Mouse (Mus musculus) E14TG2a.4 (cell line): ENCODE data around the gene 5430419D17Rik.

Experiments
- CTCF ChIP-seq: conservative IDR thresholded peaks from 2 replicates; pipeline ENCODE4 v1.5.1; 2014; ENCODE audit warnings: low read length
- NANOG ChIP-seq: IDR thresholded peaks from 2 replicates; pipeline ENCODE4 v1.6.1; 2014; ENCODE audit warnings: borderline replicate concordance, low read length, mixed read lengths
- POU5F1 ChIP-seq: IDR thresholded peaks from 2 replicates; pipeline ENCODE4 v1.6.1; 2014; ENCODE audit warnings: low read length, borderline replicate concordance

DNA sequence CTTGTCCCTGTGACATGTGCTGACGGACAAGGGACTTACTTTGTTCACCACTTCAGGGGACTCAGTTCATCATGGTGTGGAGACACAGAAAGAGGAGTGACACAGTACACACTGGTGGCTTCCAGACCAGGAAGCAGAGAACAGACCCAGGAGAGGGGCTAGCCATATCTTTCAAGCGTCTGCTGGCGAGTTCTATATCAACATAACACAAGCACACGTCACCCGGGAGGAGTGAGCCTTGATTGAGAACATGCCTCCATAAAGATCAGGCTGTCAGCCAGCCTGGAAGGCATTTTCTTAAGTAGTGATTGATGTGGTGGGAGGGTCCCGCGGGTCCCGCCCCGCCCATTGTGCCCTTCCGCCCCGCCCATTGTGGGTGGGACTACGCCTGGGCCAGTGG lies 44.2 kb upstream of the 5430419D17Rik start:
- no peak for TF ChIP-seq CTCF
- no peak for TF ChIP-seq POU5F1
- TF ChIP-seq NANOG: no peak
